Mouse (Mus musculus) lung, postnatal 0 days (tissue): Measurements from ENCODE around the gene Mafk.

Experiments used
- CTCF ChIP-seq: IDR thresholded peaks from 2 replicates; pipeline ENCODE4 v1.5.1; 2016; ENCODE audit warnings: antibody characterized with exemption, mild to moderate bottlenecking
- EP300 ChIP-seq: IDR thresholded peaks from 2 replicates; pipeline ENCODE4 v1.6.1; 2016; ENCODE audit warnings: antibody characterized with exemption, mild to moderate bottlenecking, control low read depth

DNA sequence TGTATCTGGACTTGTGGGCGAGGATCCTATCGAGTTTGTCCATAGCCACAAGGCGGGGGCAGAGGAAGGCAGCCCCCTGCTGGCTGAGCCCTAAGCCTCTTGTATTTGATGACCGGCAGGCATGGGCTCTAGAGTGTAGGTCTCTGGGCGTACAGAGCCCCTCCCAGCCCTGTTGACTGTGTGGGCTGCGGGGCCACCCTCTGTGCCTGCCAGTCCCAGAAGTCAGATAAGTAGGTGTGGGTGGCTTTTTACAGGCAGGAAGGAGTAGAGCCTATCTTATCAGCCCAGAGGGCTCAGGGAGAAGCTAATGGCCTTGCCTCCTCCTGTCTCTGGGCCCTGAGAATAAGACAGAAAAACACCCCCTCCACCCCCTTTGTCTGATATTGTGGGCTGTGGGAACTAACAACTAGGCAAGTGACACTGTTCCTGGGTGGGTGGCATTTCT is 12.8 kb downstream of the Mafk start:
- peak; percentile 25; the same call in 1 of the 2 replicates for TF ChIP-seq CTCF
- TF ChIP-seq EP300, result no peak
